Mouse (Mus musculus) limb, embryonic 11.5 days (tissue): Measurements from ENCODE around the gene E030018B13Rik. TPM values are rescaled to one million over a fixed set of nuclear protein-coding genes. Genes with fewer than 3 reads are reported as not detected.

ENCODE experiments used
- ATAC-seq: fragments of 200-750 bp; cut with Nextera tagmentation; 2 replicates; pipeline ENCODE4 v1.8.0; 2017; ENCODE audit warnings: low read depth; ENCODE audit not compliant: insufficient number of reproducible peaks, low FRiP score, low TSS enrichment
- DNase-seq: peaks from one replicate; pipeline ENCODE4 v3.0.0-alpha.2; 2015; ENCODE audit warnings: low spot score
- H3K27ac ChIP-seq: fragments of 300-500 bp; sonication (generic); replicated peaks from 2 replicates; pipeline ENCODE4 v1.5.1; 2014; ENCODE audit warnings: low read depth, mild to moderate bottlenecking, low read length
- H3K27me3 ChIP-seq: fragments of 300-500 bp; sonication (generic); 2 replicates; pipeline ENCODE4 v1.6.1; 2014; ENCODE audit warnings: mild to moderate bottlenecking, low read length, mixed read lengths; ENCODE audit not compliant: control insufficient read depth, insufficient read depth
- H3K36me3 ChIP-seq: fragments of 300-500 bp; sonication (generic); 2 replicates; pipeline ENCODE4 v1.6.1; 2014; ENCODE audit warnings: mild to moderate bottlenecking, low read length, moderate library complexity, mixed read lengths; ENCODE audit not compliant: control insufficient read depth, insufficient read depth
- H3K4me1 ChIP-seq: fragments of 300-500 bp; sonication (generic); 2 replicates; pipeline ENCODE4 v1.6.1; 2014; ENCODE audit warnings: low read length, mixed read lengths; ENCODE audit not compliant: control insufficient read depth, insufficient read depth
- H3K4me2 ChIP-seq: fragments of 300-500 bp; sonication (generic); 2 replicates; pipeline ENCODE4 v1.6.1; 2014; ENCODE audit warnings: low read depth, mild to moderate bottlenecking, moderate library complexity; ENCODE audit not compliant: severe bottlenecking
- H3K4me3 ChIP-seq: fragments of 300-500 bp; sonication (generic); 2 replicates; pipeline ENCODE4 v1.5.1; 2014; ENCODE audit warnings: low read depth, low read length
- H3K9ac ChIP-seq: fragments of 300-500 bp; sonication (generic); 2 replicates; pipeline ENCODE4 v1.6.1; 2014; ENCODE audit warnings: mild to moderate bottlenecking, low read length
- H3K9me3 ChIP-seq: fragments of 300-500 bp; sonication (generic); 2 replicates; pipeline ENCODE4 v1.6.1; 2016; ENCODE audit warnings: low read length; ENCODE audit not compliant: control insufficient read depth
- WGBS: fragments of 180-500 bp; shearing (Covaris S2); extraction: QIAGEN DNeasy Blood & Tissue Kit; methylation state at CpG from one replicate; pipeline ENCODE4 v1.1.7; 2014; 5-methylcytosine and 5-hydroxymethylcytosine counted together
- polyA plus RNA-seq: library from polyadenylated mRNA; unstranded; fragments of >200 nt; fragmentation: Nextera tagmentation; extraction: Ambion mirVana; gene quantifications from 2 replicates; pipeline ENCODE4 v1.2.1, GENCODE M21; 2014

E030018B13Rik gene
- polyA plus RNA-seq, 1 experiment from 2014 or later, result not detected

GRCm38 (mm10) chr7:63965635-63966418 is 49.2 kb downstream of the E030018B13Rik start:
- Histone ChIP-seq H3K4me1 (no peaks in the 10 kb centered on the region), H3K9ac (no peak overlapping the region), H3K27ac (no peak overlapping the region), H3K4me3 (no peak overlapping the region), H3K9me3 (no peaks in the 10 kb centered on the region), H3K4me2 (no peak overlapping the region), H3K27me3 (no peaks in the 10 kb centered on the region), H3K36me3 (no peaks in the 10 kb centered on the region)
- DNase-seq (no peak), ATAC-seq (no peak)
- WGBS, result 61% methylated on average over 5 of the region's 5 CpGs

DNA sequence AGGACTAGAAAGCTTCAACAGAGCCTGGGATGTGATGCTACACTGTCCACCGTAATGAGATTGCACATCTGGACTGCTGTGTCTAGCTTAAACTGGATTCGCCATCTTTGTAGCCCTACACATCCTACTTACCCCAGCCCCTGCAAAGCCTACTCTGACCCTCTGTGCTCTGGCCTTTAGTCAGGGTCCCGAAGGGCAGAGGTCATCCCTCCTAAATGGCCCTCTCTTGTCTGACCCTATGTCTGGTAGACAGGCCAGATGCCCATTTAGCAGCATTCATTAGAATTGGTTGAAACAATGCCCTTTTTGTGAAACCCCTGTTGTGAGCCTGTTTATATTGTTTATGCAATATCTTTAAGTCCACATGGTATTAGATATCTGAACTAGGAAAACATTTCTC is 53.3 kb downstream of the E030018B13Rik start:
- H3K36me3 ChIP-seq, result no peaks in the 10 kb centered on the region
- H3K27ac ChIP-seq, result no peak overlapping the region
- H3K9me3 ChIP-seq, result no peaks in the 10 kb centered on the region
- H3K9ac ChIP-seq, result no peak overlapping the region
- H3K4me1 ChIP-seq, result no peaks in the 10 kb centered on the region
- H3K4me2 ChIP-seq, result no peak overlapping the region
- no peak overlapping the region for H3K4me3 ChIP-seq
- H3K27me3 ChIP-seq, result no peaks in the 10 kb centered on the region
- 73% methylated on average over 3 of the region's 3 CpGs for WGBS
- no peak for ATAC-seq
- DNase-seq, result no peak

Other genes starting within 250 kb of the E030018B13Rik start
- gene Klf13, start 22.1 kb downstream of the E030018B13Rik start, polyA plus RNA-seq, result 18.3 and 18.8 TPM in 2 replicates
- 1.7 TPM in 2 replicates for gene Trpm1, start 237.0 kb downstream of the E030018B13Rik start, polyA plus RNA-seq